Mouse (Mus musculus) cerebellum, adult 2 months (tissue): ENCODE data around the gene Rarb. TPM values are rescaled to one million over a fixed set of nuclear protein-coding genes. Genes with fewer than 3 reads are reported as not detected.

Source experiments
- DNase-seq, 2 experiments: peaks; one replicate each; pipeline ENCODE4 v3.0.0; 2021
- H3K27ac ChIP-seq: fragments of 200-500 bp; 2 replicates; pipeline ENCODE4 v1.5.1; 2012; ENCODE audit warnings: low read length, control low read depth, inconsistent platforms; ENCODE audit not compliant: insufficient read depth
- H3K27me3 ChIP-seq: fragments of 200-500 bp; 2 replicates; pipeline ENCODE4 v1.6.1; 2012; ENCODE audit warnings: inconsistent platforms, mild to moderate bottlenecking, low read length, moderate library complexity; ENCODE audit not compliant: control insufficient read depth, insufficient read depth
- H3K4me1 ChIP-seq: fragments of 200-500 bp; 2 replicates; pipeline ENCODE4 v1.6.1; 2011; ENCODE audit warnings: low read length; ENCODE audit not compliant: control insufficient read depth, insufficient read depth
- H3K4me3 ChIP-seq: fragments of 200-500 bp; replicated peaks from 2 replicates; pipeline ENCODE3; 2011; ENCODE audit warnings: mild to moderate bottlenecking, low read depth, low read length, control low read depth; ENCODE audit not compliant: insufficient read depth
- CTCF ChIP-seq: fragments of 200-500 bp; IDR thresholded peaks from 2 replicates; pipeline ENCODE4 v1.5.1; 2011; ENCODE audit warnings: low read depth, mild to moderate bottlenecking, control low read depth, low read length, moderate library complexity, borderline replicate concordance; ENCODE audit not compliant: insufficient read depth
- POLR2A ChIP-seq: fragments of 200-500 bp; IDR thresholded peaks from 2 replicates; pipeline ENCODE4 v1.6.1; 2011; ENCODE audit warnings: low read length, control low read depth, borderline replicate concordance; ENCODE audit not compliant: insufficient read depth
- WGBS: fragments of 180-500 bp; shearing (Covaris S2); methylation state at CpG from one replicate; pipeline ENCODE4 v1.1.7; 2018; 5-methylcytosine and 5-hydroxymethylcytosine counted together
- polyA plus RNA-seq: library from polyadenylated mRNA; depleted of rRNA; stranded (reverse); fragments of >200 nt; gene quantifications from 2 replicates; pipeline ENCODE4 v1.2.3, GENCODE M21; 2012; rRNA removed

Rarb gene
- polyA plus RNA-seq: 7.5 and 7.7 TPM in 2 replicates

- Histone ChIP-seq H3K4me1 (no peaks in the 10 kb centered on the region), H3K4me3 (no peak within 1 kb of the TSS), H3K27me3 (no peaks in the 10 kb centered on the region), H3K27ac (no peak within 1 kb of the TSS)
- TF ChIP-seq POLR2A (no peak), CTCF (no peak)
- DNase-seq: no peak
- 94% methylated on average over 4 of the region's 4 CpGs for WGBS
Measured at GRCm38 (mm10) chr14:16818602-16819250, at the start of gene Rarb. Gene Rarb (minus strand): TSS chr14:16819156.

- TF ChIP-seq POLR2A: no peak
- no peak for TF ChIP-seq CTCF
- no peaks in the 10 kb centered on the region for H3K4me1 ChIP-seq
- WGBS: 88% methylated on average over 3 of the region's 3 CpGs
- H3K27me3 ChIP-seq: no peaks in the 10 kb centered on the region
- DNase-seq: no peak
- H3K27ac ChIP-seq: no peak overlapping the region
- H3K4me3 ChIP-seq: no peak overlapping the region
Measured at GRCm38 (mm10) chr14:16842036-16842435, 23.1 kb upstream of the Rarb start.

GRCm38 (mm10) chr14:16841597-16841989 is 22.6 kb upstream of the Rarb start:
- H3K27me3 ChIP-seq: no peaks in the 10 kb centered on the region
- H3K4me3 ChIP-seq: no peak overlapping the region
- no peak for TF ChIP-seq CTCF
- no peak for TF ChIP-seq POLR2A
- H3K4me1 ChIP-seq: no peaks in the 10 kb centered on the region
- WGBS: 34% methylated on average over 6 of the region's 6 CpGs
- no peak overlapping the region for H3K27ac ChIP-seq
- peak; percentile 37 to 62 for DNase-seq

GRCm38 (mm10) chr14:16840951-16841596 is 22.1 kb upstream of the Rarb start:
- peak; percentile 35 to 68 for DNase-seq
- Histone ChIP-seq H3K27me3 (no peaks in the 10 kb centered on the region), H3K4me1 (no peaks in the 10 kb centered on the region), H3K27ac (no peak overlapping the region), H3K4me3 (no peak overlapping the region)
- TF ChIP-seq CTCF: no peak
- no peak for TF ChIP-seq POLR2A
- 22% methylated on average over 8 of the region's 8 CpGs for WGBS

- Histone ChIP-seq H3K4me1 (no peaks in the 10 kb centered on the region), H3K4me3 (no peak overlapping the region), H3K27ac (no peak overlapping the region), H3K27me3 (no peaks in the 10 kb centered on the region)
- DNase-seq: no peak
- WGBS: 100% methylated on average over 2 of the region's 2 CpGs
- TF ChIP-seq CTCF (no peak), POLR2A (no peak)
Measured at GRCm38 (mm10) chr14:16840135-16840534, 21.2 kb upstream of the Rarb start.

- Histone ChIP-seq H3K4me3 (no peak overlapping the region), H3K4me1 (no peaks in the 10 kb centered on the region), H3K27ac (no peak overlapping the region), H3K27me3 (no peaks in the 10 kb centered on the region)
- DNase-seq: no peak
- TF ChIP-seq POLR2A (no peak), CTCF (no peak)
- WGBS: 18% methylated on average over 1 of the region's 1 CpGs
Measured at GRCm38 (mm10) chr14:16815096-16815741, 3.7 kb downstream of the Rarb start.

GRCm38 (mm10) chr14:16806155-16806554 is 12.8 kb downstream of the Rarb start:
- no peak for DNase-seq
- TF ChIP-seq CTCF: no peak
- TF ChIP-seq POLR2A: no peak
- H3K4me3 ChIP-seq: no peak overlapping the region
- H3K27ac ChIP-seq: no peak overlapping the region
- no peaks in the 10 kb centered on the region for H3K27me3 ChIP-seq
- no peaks in the 10 kb centered on the region for H3K4me1 ChIP-seq
- WGBS: 78% methylated on average over 3 of the region's 3 CpGs

GRCm38 (mm10) chr14:16790161-16790560 is 28.8 kb downstream of the Rarb start:
- Histone ChIP-seq H3K27me3 (no peaks in the 10 kb centered on the region), H3K4me1 (no peaks in the 10 kb centered on the region), H3K4me3 (no peak overlapping the region), H3K27ac (no peak overlapping the region)
- no peak for DNase-seq
- TF ChIP-seq CTCF (no peak), POLR2A (no peak)
- 93% methylated on average over 1 of the region's 1 CpGs for WGBS
